Mouse (Mus musculus): ENCODE results near the gene Mkrn2os. TPM values are rescaled to one million over a fixed set of nuclear protein-coding genes. Genes with fewer than 3 reads are reported as not detected.

The Mkrn2os gene
- polyA plus RNA-seq, 1 experiment from 2014 or later, result 33.1 TPM

DNA sequence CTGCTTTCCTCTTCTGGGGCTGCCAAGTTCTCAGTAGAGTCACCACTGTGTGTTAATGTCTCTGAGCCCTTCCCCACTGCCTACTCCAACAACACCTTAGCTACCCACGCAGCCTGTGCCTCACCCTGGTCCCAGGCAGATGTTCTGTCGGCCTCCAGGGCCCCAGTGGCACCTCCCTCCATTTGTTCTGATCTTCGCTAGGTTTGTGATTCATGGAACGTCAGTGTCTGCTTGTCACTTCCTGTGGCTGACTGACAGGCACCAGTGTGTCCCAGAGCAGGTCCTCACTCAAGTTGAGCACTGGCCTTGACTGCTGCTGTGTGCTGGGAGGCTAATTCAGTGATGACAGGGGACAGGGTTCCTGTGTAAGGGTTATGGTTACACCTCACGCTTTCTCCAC is 15.0 kb downstream of the Mkrn2os start:
- ATAC-seq, result no peak
- Histone ChIP-seq H3K36me3 (peaks cover 26% of the 10 kb centered on the region), H3K9me3 (no peaks in the 10 kb centered on the region), H3K9ac (no peak overlapping the region), H3K27me3 (replicated peaks) (no peaks in the 10 kb centered on the region), H3K27ac (no peak overlapping the region), H3K4me2 (replicated peaks) (no peak overlapping the region), H3K4me3 (replicated peaks) (no peak overlapping the region), H3K4me1 (replicated peaks) (no peaks in the 10 kb centered on the region)
- 84% methylated on average over 5 of the region's 5 CpGs for WGBS

DNA sequence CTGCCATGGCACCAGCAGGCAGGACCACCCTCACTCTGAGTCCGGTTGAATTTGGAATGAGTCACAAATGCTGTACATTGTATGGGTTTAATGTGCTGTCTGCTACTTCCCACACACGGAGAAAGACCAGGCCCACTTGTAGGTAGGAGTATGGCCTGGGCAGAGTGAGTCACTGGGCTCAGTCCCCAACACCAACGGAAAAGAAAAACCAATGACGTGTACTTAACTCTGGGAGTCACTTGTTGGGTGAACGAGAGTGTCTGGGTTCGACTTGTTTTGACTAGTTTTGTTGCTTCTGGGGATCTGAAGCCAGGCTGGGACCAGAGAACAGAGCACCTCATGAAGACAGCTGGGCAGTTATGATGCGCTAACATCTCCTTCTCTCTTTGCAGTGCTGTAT is 18.2 kb downstream of the Mkrn2os start:
- Histone ChIP-seq H3K9ac (no peak overlapping the region), H3K4me2 (replicated peaks) (no peak overlapping the region), H3K27ac (no peak overlapping the region), H3K36me3 (peaks cover 42% of the 10 kb centered on the region), H3K27me3 (replicated peaks) (no peaks in the 10 kb centered on the region), H3K4me3 (replicated peaks) (no peak overlapping the region), H3K9me3 (no peaks in the 10 kb centered on the region), H3K4me1 (replicated peaks) (no peaks in the 10 kb centered on the region)
- WGBS, result 90% methylated on average over 7 of the region's 7 CpGs
- no peak for ATAC-seq

DNA sequence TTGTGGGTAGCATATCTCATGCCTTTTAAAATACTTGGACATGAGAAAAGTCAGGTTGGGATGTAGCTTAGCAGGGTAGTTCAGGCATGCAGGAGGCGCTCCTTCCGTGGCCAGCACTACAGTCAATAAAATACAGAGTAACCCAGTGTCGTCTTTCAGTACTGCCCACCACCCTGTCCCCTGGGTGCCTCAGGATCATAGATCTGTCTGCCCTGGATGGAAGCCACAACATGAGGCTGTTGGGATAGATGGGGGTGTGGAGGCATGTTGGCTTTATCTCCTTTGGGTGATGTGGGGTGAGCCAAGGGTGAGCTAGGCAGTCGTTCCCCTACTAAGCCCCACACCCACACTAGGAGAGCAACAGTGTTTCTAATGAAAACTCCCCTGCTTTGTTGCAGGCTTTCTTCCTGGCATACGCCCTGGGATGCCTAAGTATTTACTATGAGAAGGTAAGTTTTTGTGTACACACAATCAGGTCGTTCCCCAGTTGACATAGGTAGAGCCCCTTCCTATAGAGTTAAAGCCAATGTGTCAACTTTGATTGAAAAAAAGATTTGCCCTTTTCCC is 26.8 kb downstream of the Mkrn2os start:
- peaks cover 44% of the 10 kb centered on the region for H3K36me3 ChIP-seq
- 78% methylated on average over 6 of the region's 6 CpGs for WGBS

DNA sequence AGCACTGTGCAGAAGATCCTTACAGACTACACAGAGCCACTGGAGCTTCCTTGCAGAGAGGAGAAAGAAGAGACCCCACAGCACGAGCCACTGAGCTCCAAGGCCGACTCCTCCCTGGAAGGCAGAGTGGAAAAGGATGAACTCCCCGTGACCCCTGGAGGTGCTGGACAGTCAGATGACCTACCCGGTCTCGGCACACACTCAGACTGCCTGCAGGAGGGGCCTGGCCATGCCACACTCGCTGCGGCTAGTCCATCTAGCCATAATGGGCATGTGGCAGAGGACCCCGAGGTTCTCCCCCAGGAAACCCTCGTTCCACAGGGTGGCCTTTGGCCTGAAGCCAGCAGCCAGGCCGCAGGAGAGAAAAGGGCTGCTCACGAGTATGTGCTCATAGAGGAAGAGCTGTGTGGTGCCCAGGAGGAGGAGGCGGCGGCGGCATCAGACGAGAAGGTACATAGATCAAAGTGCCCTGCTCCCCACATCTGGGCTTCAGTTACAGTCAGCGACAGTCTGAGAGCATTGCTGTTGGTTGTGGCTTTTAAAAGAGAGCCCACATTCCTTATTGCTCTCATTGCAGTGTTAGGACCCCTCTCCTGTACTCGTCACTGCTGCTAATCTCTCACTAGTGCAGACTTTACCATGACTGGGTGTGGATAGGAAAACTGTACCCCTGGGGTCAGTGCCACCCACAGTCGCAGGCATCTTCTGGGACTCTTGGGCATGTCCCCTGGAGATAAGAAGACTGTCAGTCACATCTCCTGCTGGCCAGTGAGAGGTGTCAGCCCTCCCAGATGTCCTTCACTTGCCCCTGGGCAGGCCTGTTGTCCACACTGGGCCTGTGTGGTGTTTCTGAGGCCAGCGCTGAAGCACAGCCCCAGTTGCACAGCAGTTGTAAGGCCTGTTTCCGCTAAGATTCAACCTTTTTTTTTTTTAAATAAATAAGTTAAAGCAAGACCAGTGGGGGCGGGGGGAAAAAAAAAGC is 32.4 kb downstream of the Mkrn2os start:
- H3K27me3 ChIP-seq (replicated peaks), result no peaks in the 10 kb centered on the region
- no peak overlapping the region for H3K4me2 ChIP-seq (replicated peaks)
- no peaks in the 10 kb centered on the region for H3K9me3 ChIP-seq
- H3K4me1 ChIP-seq (replicated peaks), result no peaks in the 10 kb centered on the region
- WGBS, result 52% methylated on average over 21 of the region's 21 CpGs
- no peak for ATAC-seq
- H3K27ac ChIP-seq, result no peak overlapping the region
- H3K9ac ChIP-seq, result no peak overlapping the region
- no peak overlapping the region for H3K4me3 ChIP-seq (replicated peaks)
- peaks cover 18% of the 10 kb centered on the region; the same call in 1 of the 2 replicates for H3K36me3 ChIP-seq

More for the DNA sequence above, 26.8 kb downstream of the Mkrn2os start:
- no peak overlapping the region for H3K4me3 ChIP-seq (replicated peaks)
- H3K27ac ChIP-seq, result no peak overlapping the region
- H3K4me1 ChIP-seq (replicated peaks), result no peaks in the 10 kb centered on the region
- ATAC-seq, result no peak
- no peak overlapping the region for H3K4me2 ChIP-seq (replicated peaks)
- H3K27me3 ChIP-seq (replicated peaks), result no peaks in the 10 kb centered on the region
- no peaks in the 10 kb centered on the region for H3K9me3 ChIP-seq
- H3K9ac ChIP-seq, result no peak overlapping the region

DNA sequence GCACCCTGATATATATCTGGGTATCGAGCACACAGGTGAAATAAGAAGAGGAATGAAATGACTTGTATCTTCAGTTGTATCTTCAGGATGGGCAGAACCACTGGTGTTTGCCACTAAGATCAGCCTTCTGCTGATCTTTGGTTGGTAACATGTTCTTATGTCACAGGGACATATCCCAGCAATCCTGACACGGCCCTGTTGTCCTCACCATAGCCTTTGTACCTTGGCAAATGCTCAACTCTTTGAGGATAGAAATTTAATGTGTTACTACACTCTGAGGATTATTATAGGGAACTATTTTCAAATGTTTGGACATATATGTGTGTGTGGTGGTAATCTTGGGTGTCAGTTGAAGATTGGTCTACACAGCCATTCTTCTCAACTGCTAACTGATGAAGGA is 34.2 kb downstream of the Mkrn2os start:
- no peak overlapping the region for H3K9ac ChIP-seq
- H3K27me3 ChIP-seq (replicated peaks), result no peaks in the 10 kb centered on the region
- H3K4me1 ChIP-seq (replicated peaks), result no peaks in the 10 kb centered on the region
- H3K4me3 ChIP-seq (replicated peaks), result no peak overlapping the region
- H3K4me2 ChIP-seq (replicated peaks), result no peak overlapping the region
- ATAC-seq, result no peak
- 89% methylated on average over 2 of the region's 2 CpGs for WGBS
- peaks cover 24% of the 10 kb centered on the region; the same call in 1 of the 2 replicates for H3K36me3 ChIP-seq
- no peak overlapping the region for H3K27ac ChIP-seq
- no peaks in the 10 kb centered on the region for H3K9me3 ChIP-seq

DNA sequence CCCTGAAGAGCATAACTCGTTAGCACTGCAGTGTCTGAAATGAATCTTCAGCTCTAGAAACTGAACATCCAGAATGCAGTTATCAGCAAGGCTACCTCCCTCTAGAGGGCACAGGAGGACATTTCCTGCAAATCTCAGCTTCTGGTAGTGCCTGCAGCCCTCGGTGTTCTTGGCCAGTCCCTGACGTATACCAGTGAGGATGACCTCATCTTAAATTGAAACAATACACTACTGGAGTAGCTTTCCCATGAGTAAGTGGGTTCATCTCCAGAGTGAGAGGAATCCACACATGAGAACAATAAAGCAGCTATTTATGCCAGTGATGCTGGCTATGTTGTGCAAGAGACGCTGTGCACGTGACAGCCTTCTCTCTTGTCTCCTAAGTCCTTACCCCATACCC is 36.9 kb downstream of the Mkrn2os start:
- WGBS, result 68% methylated on average over 5 of the region's 5 CpGs

DNA sequence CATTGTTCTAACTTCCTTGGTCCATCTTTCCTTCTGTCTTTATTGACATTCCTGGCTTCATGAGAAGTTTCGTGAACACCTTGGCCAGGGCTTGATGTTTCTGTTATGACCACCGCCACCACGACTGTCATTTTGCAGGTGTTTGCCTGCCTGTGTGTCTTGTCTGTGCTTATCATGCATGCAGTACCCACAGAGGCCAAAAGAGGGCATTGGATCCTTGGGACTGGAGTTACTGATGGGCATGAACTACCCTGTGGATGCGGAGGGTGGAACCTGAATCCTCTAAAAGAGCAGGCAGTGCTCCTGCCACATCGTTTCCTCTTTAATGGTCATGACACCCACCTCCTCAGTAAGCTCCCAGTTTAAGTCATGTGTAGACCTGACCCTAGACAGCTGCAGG is 46.1 kb downstream of the Mkrn2os start:
- Histone ChIP-seq H3K4me2 (replicated peaks) (no peak overlapping the region), H3K27ac (no peak overlapping the region), H3K36me3 (peaks cover 5% of the 10 kb centered on the region; the same call in 1 of the 2 replicates), H3K4me1 (replicated peaks) (peaks cover 13% of the 10 kb centered on the region), H3K27me3 (replicated peaks) (no peaks in the 10 kb centered on the region), H3K9ac (no peak overlapping the region), H3K9me3 (no peaks in the 10 kb centered on the region), H3K4me3 (replicated peaks) (no peak overlapping the region)
- no peak for ATAC-seq
- 85% methylated on average over 5 of the region's 5 CpGs for WGBS

More for the DNA sequence above, 36.9 kb downstream of the Mkrn2os start:
- Histone ChIP-seq H3K4me2 (replicated peaks) (no peak overlapping the region), H3K9me3 (no peaks in the 10 kb centered on the region), H3K27ac (no peak overlapping the region), H3K9ac (no peak overlapping the region), H3K27me3 (replicated peaks) (no peaks in the 10 kb centered on the region), H3K36me3 (peaks cover 25% of the 10 kb centered on the region), H3K4me3 (replicated peaks) (no peak overlapping the region), H3K4me1 (replicated peaks) (no peaks in the 10 kb centered on the region)
- ATAC-seq, result no peak

DNA sequence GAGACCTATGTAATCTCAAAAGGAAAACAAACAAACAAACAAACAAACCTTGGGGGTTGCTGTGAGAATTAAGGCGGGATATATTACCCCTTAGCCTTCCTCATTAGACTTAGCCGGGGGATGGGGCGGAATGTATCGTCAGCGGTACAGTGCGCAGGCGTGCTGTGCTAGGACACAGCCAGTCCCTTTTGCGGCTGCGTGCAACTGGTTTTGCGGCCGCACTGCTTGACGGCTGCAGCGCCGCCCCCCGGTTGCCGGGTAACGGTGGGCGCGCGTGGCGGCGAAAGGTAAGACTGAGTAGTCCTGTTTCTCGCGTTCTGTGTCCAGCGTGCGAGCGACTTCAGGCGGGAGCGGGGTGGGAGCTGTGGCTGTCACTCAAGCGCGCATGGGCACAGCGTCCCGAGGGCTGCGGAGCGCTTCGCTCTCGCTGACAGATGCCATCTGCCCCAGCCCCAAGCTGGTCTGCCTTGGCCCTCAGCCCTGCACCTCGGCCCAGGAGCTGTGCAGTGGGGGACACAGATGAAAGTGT is 47.9 kb downstream of the Mkrn2os start, which contains the start of gene Tsen2:
Gene Tsen2, plus strand, starts transcription at position 223 of the 529 bp plus-strand sequence.
- ATAC-seq, result peak; percentile 93
- no peaks in the 10 kb centered on the region for H3K9me3 ChIP-seq
- H3K36me3 ChIP-seq, result peaks cover 2% of the 10 kb centered on the region; the same call in 1 of the 2 replicates
- peak within 1 kb of the TSS; percentile 84 for H3K4me2 ChIP-seq (replicated peaks)
- peaks cover 13% of the 10 kb centered on the region for H3K4me1 ChIP-seq (replicated peaks)
- H3K27me3 ChIP-seq (replicated peaks), result no peaks in the 10 kb centered on the region
- H3K27ac ChIP-seq, result peak within 1 kb of the TSS; percentile 86
- peak within 1 kb of the TSS; percentile 91 for H3K9ac ChIP-seq
- H3K4me3 ChIP-seq (replicated peaks), result peak within 1 kb of the TSS; percentile 79
- under 1% methylated on average over 38 of the region's 38 CpGs for WGBS

DNA sequence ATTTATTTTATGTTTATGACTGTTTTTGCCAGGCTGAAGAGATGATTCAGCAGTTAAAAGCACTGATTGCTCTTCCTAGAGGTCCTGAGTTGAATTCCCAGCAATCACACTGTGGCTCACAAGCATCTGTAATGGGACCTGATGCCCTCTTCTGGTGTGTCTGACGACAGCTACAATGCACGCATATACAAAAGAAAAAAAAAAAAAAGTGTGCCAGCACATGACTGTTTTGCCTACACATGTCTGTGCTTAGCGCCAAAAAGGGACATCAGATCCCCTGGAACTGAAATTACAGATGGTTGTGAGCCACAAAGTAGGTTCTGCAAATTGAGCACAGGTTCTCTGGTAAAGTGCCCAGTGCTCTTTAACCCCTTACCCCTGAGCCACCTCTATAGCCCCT is 50.0 kb downstream of the Mkrn2os start:
- H3K9me3 ChIP-seq, result no peaks in the 10 kb centered on the region

DNA sequence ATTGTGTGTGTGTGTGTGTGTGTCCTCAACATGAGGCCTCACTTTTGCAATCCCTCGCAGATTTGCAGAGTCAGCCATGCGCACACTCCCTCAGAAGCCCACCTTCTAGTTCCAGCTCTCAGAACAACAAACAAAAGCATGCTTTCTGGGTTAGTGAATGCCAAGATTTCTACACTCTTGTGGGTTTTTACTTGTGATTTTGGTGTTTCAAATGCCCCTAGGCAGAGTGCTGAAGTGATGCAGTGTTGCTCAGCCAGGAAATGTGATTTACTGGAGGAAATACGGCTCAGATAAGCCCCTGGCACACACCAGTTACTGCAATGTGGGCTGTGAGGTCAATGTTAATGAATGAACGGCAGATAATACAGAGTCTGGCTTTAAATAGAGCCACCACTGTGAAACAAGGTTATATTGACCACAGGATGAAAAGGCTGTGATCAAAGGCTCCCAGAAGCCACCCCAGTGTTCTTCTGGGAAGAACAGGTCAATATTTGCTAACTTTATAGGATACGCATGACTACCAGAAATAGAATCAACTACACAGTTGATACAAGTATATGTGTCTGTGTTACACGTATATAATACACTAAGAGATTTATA is 50.6 kb downstream of the Mkrn2os start:
- Histone ChIP-seq H3K27ac (peak overlapping the region; percentile 59; the same call in 1 of the 2 replicates), H3K9ac (no peak overlapping the region), H3K4me1 (replicated peaks) (peaks cover 13% of the 10 kb centered on the region), H3K36me3 (no peaks in the 10 kb centered on the region), H3K4me3 (replicated peaks) (no peak overlapping the region), H3K27me3 (replicated peaks) (no peaks in the 10 kb centered on the region), H3K4me2 (replicated peaks) (no peak overlapping the region), H3K9me3 (no peaks in the 10 kb centered on the region)
- 33% methylated on average over 6 of the region's 6 CpGs for WGBS
- no peak; the same call in 1 of the 2 replicates for ATAC-seq

More for the DNA sequence above, 50.0 kb downstream of the Mkrn2os start:
- Histone ChIP-seq H3K4me1 (replicated peaks) (peaks cover 13% of the 10 kb centered on the region), H3K4me3 (replicated peaks) (no peak overlapping the region), H3K27ac (no peak overlapping the region), H3K36me3 (no peaks in the 10 kb centered on the region), H3K9ac (no peak overlapping the region), H3K4me2 (replicated peaks) (no peak overlapping the region), H3K27me3 (replicated peaks) (no peaks in the 10 kb centered on the region)
- ATAC-seq, result no peak
- 55% methylated on average over 3 of the region's 3 CpGs for WGBS

DNA sequence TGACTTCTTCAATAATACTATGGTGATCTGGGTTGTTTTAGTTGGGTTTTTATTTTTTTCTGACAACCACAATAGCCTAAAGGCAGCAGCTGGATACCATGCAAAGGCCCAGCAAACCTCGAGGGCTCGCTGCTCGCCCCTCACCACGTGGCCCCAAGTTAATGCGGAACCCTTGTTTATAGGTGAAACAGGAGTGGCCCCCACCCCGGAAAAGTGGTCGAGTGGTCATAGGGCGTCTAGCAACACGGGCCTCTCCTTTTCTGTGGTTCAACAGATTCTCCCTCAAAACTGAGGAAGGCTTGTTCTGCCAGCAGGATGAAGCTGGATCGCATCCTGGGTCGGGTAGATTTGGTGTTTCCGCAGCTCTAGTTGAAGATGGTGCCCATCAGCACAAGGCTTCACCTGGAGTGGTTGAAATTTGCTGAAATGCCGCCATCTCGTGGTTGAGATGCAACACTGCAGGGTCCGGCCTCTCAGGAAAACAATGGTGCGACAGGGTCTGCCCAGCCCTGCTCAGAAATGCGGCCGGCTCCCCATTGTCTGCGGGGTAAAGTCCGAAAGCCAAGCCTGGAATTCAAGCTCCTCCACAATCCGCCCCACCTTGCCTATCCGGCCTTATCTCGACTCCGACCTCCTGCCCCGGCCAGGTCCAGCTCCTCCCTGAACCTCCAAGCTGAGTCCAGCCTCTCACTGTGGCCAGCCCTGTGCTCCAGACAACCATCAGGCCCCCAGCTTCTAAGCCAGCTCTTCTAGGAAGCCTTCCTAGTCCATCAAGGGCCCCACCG is 53.5 kb downstream of the Mkrn2os start:
- no peaks in the 10 kb centered on the region for H3K9me3 ChIP-seq
- no peaks in the 10 kb centered on the region for H3K36me3 ChIP-seq
- no peak overlapping the region for H3K4me3 ChIP-seq (replicated peaks)
- H3K9ac ChIP-seq, result peak overlapping the region; percentile 36
- peak overlapping the region; percentile 64 for H3K4me2 ChIP-seq (replicated peaks)
- 19% methylated on average over 26 of the region's 26 CpGs for WGBS
- no peaks in the 10 kb centered on the region for H3K27me3 ChIP-seq (replicated peaks)
- peak; percentile 89 for ATAC-seq
- H3K27ac ChIP-seq, result peak overlapping the region; percentile 33; the same call in 1 of the 2 replicates
- H3K4me1 ChIP-seq (replicated peaks), result peaks cover 10% of the 10 kb centered on the region

Measured in intestine, embryonic 15.5 days (tissue).